Mouse (Mus musculus): ENCODE measurements around the gene Sema4c.

DNA sequence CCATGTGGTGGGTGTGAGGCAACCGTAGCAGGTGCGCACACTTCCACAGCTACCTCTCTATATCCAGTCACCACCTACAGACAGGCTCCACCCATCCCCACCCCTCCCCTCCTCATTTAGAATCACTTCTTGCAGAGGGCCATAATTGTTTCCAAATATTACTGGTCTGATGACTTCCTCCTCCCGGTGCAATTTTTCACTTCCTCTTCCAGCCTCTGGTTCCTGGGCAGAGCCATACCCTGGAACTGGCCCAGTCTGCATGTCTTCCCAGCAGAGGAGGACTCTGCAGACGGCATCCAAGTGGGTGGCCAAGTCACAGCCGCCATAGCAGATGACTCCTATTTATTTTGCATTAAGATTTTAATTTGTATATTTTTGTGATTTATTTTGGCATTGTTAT, 49.9 kb downstream of the Sema4c start:
- TF ChIP-seq CTCF (IDR thresholded peaks at IDR 0.05) (no peak), EP300 (IDR thresholded peaks at IDR 0.05) (no peak)
